Mouse (Mus musculus): Measurements from ENCODE around the gene Spata21. TPM values are rescaled to one million over a fixed set of nuclear protein-coding genes. Genes with fewer than 3 reads are reported as not detected.

Spata21 gene
- polyA plus RNA-seq, 1 experiment from 2014 or later: not detected

DNA sequence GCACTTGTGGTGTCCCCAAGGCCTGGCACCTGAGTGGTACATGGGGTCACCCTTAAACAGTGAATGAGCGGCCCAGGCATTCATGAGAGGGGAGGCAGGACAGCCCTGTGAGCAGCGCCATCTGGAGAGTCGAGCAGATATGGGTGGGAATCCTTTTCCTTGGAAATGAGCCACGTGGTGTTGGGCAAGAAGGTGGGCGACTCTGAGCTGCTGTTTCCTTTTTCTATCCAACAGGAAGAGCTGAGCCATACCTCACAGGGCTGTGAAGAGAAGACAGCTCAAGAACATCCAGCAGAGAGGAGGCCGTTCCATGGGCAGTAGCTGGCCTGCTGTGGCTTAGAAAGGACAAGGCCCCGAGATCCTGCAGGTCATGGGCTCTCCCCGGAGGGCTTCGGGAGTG is 581 bp downstream of the Spata21 start:
- Histone ChIP-seq H3K9ac (ENCODE audit: low read depth, low read length) (no peak overlapping the region), H3K9me3 (replicated peaks; ENCODE audit: control insufficient read depth, low read length) (no peaks in the 10 kb centered on the region), H3K36me3 (ENCODE audit: control insufficient read depth, insufficient read depth) (no peaks in the 10 kb centered on the region), H3K4me2 (ENCODE audit: low read depth, low read length) (no peak overlapping the region), H3K4me1 (ENCODE audit: control insufficient read depth, low read depth, low read length) (peaks cover 3% of the 10 kb centered on the region), H3K4me3 (ENCODE audit: low read depth, low read length) (no peak overlapping the region), H3K27ac (ENCODE audit: low read length) (no peak overlapping the region), H3K27me3 (ENCODE audit: control insufficient read depth, insufficient read depth, low read depth, low read length) (no peaks in the 10 kb centered on the region)
- WGBS (ENCODE audit: insufficient replicate concordance): 62% methylated on average over 9 of the region's 9 CpGs
- ATAC-seq (ENCODE audit: low read depth): no peak

DNA sequence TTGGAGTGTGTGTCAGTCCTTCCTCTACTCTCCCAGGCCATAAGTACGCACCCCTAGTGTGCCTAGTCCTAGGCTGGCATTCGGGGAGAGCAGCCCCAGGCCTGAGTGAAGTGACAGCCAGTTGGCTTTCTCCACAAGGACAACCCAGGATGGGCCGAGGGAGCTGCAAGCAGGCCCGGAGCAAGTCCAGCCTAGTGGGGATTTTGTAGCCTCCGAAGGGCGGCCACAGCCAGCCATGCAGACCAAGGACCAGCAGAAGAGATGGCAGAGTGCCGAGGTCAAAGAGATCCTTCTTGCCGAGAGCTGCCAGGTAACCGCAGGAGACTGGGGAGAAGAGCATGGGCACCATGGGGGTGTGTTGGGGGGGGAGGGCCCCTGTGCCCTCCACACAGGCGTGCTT is 6.9 kb downstream of the Spata21 start:
- Histone ChIP-seq H3K27me3 (ENCODE audit: control insufficient read depth, insufficient read depth, low read depth, low read length) (no peaks in the 10 kb centered on the region), H3K4me3 (ENCODE audit: low read depth, low read length) (no peak overlapping the region), H3K4me1 (ENCODE audit: control insufficient read depth, low read depth, low read length) (peaks cover 10% of the 10 kb centered on the region), H3K9ac (ENCODE audit: low read depth, low read length) (no peak overlapping the region), H3K9me3 (replicated peaks; ENCODE audit: control insufficient read depth, low read length) (no peaks in the 10 kb centered on the region), H3K27ac (ENCODE audit: low read length) (no peak overlapping the region), H3K4me2 (ENCODE audit: low read depth, low read length) (no peak overlapping the region), H3K36me3 (ENCODE audit: control insufficient read depth, insufficient read depth) (no peaks in the 10 kb centered on the region)
- 67% methylated on average over 10 of the region's 10 CpGs for WGBS (ENCODE audit: insufficient replicate concordance)
- no peak for ATAC-seq (ENCODE audit: low read depth)

DNA sequence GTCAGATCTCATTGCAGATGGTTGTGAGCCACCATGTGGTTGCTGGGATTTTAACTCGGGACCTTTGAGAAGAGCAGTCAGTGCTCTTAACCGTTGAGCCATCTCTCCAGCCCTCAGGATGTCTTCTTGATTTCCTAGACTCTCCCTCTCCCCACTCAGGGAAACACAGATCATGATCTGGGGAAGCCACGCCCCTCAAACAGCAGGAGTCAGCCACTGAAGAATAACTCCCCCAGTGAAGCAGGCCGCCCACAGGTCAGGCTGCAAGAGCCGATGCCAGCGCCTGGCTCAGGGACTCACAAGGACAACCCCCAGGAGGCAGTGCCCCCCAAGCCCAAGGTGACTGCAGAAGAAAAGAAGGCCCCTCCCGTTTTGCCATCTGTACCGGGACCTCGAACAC is 8.6 kb downstream of the Spata21 start:
- Histone ChIP-seq H3K4me2 (ENCODE audit: low read depth, low read length) (no peak overlapping the region), H3K27me3 (ENCODE audit: control insufficient read depth, insufficient read depth, low read depth, low read length) (no peaks in the 10 kb centered on the region), H3K36me3 (ENCODE audit: control insufficient read depth, insufficient read depth) (no peaks in the 10 kb centered on the region), H3K9ac (ENCODE audit: low read depth, low read length) (no peak overlapping the region), H3K27ac (ENCODE audit: low read length) (no peak overlapping the region), H3K9me3 (replicated peaks; ENCODE audit: control insufficient read depth, low read length) (no peaks in the 10 kb centered on the region), H3K4me1 (ENCODE audit: control insufficient read depth, low read depth, low read length) (peaks cover 12% of the 10 kb centered on the region), H3K4me3 (ENCODE audit: low read depth, low read length) (no peak overlapping the region)
- 26% methylated on average over 9 of the region's 9 CpGs for WGBS (ENCODE audit: insufficient replicate concordance)
- no peak for ATAC-seq (ENCODE audit: low read depth)

DNA sequence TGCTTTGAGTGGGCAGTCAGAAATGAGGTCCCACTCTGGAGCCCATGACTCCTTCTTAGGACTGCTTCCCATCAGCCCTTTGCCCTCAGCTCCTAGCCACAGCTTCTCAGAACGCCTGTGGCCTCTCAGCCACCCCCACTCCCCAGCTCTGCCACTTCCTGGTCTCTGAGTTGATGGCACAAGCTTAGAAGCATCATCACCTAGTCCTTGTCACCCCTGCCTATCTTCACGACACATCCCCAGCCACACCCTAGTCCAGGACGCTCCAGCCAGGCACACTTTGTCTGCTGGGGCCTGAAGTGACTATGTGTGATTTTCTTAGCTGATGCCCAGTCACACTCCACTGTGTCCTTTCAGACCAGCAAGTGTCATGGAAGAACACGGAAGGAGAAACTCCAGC is 10.8 kb downstream of the Spata21 start:
- Histone ChIP-seq H3K4me1 (ENCODE audit: control insufficient read depth, low read depth, low read length) (peaks cover 12% of the 10 kb centered on the region), H3K9ac (ENCODE audit: low read depth, low read length) (no peak overlapping the region), H3K27me3 (ENCODE audit: control insufficient read depth, insufficient read depth, low read depth, low read length) (no peaks in the 10 kb centered on the region), H3K27ac (ENCODE audit: low read length) (no peak overlapping the region), H3K9me3 (replicated peaks; ENCODE audit: control insufficient read depth, low read length) (no peaks in the 10 kb centered on the region), H3K4me2 (ENCODE audit: low read depth, low read length) (no peak overlapping the region), H3K4me3 (ENCODE audit: low read depth, low read length) (no peak overlapping the region), H3K36me3 (ENCODE audit: control insufficient read depth, insufficient read depth) (no peaks in the 10 kb centered on the region)
- peak; percentile 41 for ATAC-seq (ENCODE audit: low read depth)
- 15% methylated on average over 4 of the region's 4 CpGs for WGBS (ENCODE audit: insufficient replicate concordance)

DNA sequence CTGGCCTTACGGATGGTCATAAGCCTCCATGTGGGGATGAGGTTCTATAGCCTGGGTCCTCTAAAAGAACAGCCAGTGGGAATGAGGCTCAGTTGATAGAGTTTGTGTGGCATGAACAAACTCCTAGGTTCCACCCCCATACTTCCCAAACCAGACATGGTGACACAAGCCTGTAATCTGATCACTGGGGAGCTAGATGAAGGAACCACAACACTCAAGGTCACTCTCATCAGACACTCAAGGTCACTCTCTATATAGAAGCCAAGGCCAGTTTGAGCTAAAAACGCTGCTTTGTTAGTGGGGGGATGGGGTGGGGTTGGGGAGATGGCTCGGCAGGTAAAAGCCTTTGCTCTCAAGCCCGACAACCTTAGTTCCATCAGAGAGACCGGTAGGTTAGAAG is 11.8 kb downstream of the Spata21 start:
- WGBS (ENCODE audit: insufficient replicate concordance): 66% methylated on average over 5 of the region's 5 CpGs
- Histone ChIP-seq H3K9me3 (replicated peaks; ENCODE audit: control insufficient read depth, low read length) (no peaks in the 10 kb centered on the region), H3K27me3 (ENCODE audit: control insufficient read depth, insufficient read depth, low read depth, low read length) (no peaks in the 10 kb centered on the region), H3K27ac (ENCODE audit: low read length) (no peak overlapping the region), H3K4me1 (ENCODE audit: control insufficient read depth, low read depth, low read length) (peaks cover 12% of the 10 kb centered on the region), H3K9ac (ENCODE audit: low read depth, low read length) (no peak overlapping the region), H3K36me3 (ENCODE audit: control insufficient read depth, insufficient read depth) (no peaks in the 10 kb centered on the region), H3K4me3 (ENCODE audit: low read depth, low read length) (no peak overlapping the region), H3K4me2 (ENCODE audit: low read depth, low read length) (no peak overlapping the region)
- no peak for ATAC-seq (ENCODE audit: low read depth)

DNA sequence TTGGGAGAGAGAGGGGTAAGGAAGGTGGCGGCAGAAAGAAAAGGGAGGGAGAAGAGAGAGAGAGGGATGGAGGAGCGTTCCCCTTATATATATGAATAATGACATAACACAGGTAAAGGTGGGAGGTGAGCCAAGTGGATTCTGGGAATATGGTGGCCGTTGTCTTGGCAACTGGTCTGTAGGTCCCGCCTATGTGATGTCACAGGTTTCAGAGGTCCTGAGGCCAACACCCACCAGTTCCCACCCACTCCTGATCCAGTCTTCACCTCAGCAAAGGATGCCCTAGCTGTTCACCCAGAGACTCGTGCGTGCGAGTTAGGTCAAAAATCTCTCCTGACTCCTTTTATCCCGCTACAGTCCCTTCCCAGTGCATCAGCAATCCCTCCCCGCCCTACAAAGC is 13.2 kb downstream of the Spata21 start:
- no peaks in the 10 kb centered on the region for H3K27me3 ChIP-seq (ENCODE audit: control insufficient read depth, insufficient read depth, low read depth, low read length)
- no peak overlapping the region for H3K9ac ChIP-seq (ENCODE audit: low read depth, low read length)
- ATAC-seq (ENCODE audit: low read depth): no peak
- no peak overlapping the region for H3K27ac ChIP-seq (ENCODE audit: low read length)
- WGBS (ENCODE audit: insufficient replicate concordance): 81% methylated on average over 9 of the region's 9 CpGs
- peaks cover 12% of the 10 kb centered on the region for H3K4me1 ChIP-seq (ENCODE audit: control insufficient read depth, low read depth, low read length)
- H3K36me3 ChIP-seq (ENCODE audit: control insufficient read depth, insufficient read depth): no peaks in the 10 kb centered on the region
- no peak overlapping the region for H3K4me3 ChIP-seq (ENCODE audit: low read depth, low read length)
- H3K9me3 ChIP-seq (replicated peaks; ENCODE audit: control insufficient read depth, low read length): no peaks in the 10 kb centered on the region
- no peak overlapping the region for H3K4me2 ChIP-seq (ENCODE audit: low read depth, low read length)

DNA sequence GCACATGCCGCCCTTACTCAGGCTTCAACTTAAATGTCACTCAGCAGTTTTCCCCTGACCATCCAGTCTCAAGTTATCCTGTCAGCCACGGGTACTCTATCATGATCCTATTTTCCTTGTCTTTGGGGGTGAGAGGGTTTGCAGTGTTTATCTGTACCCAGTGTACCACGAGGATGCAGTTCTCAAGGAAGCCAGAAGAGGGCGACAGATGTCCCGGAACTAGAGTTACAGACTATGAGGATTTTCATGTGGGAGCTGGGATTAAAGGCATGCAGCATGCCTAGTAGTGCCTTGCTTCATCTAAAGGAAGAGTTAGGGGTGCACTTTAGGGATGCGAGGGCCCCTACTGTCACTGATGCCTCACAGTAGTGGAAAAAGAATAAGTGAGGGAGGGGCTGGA is 13.7 kb downstream of the Spata21 start:
- Histone ChIP-seq H3K27ac (ENCODE audit: low read length) (no peak overlapping the region), H3K9ac (ENCODE audit: low read depth, low read length) (no peak overlapping the region), H3K36me3 (ENCODE audit: control insufficient read depth, insufficient read depth) (no peaks in the 10 kb centered on the region), H3K4me1 (ENCODE audit: control insufficient read depth, low read depth, low read length) (peaks cover 12% of the 10 kb centered on the region), H3K27me3 (ENCODE audit: control insufficient read depth, insufficient read depth, low read depth, low read length) (no peaks in the 10 kb centered on the region), H3K4me3 (ENCODE audit: low read depth, low read length) (no peak overlapping the region), H3K4me2 (ENCODE audit: low read depth, low read length) (no peak overlapping the region), H3K9me3 (replicated peaks; ENCODE audit: control insufficient read depth, low read length) (no peaks in the 10 kb centered on the region)
- WGBS (ENCODE audit: insufficient replicate concordance): 52% methylated on average over 6 of the region's 6 CpGs
- ATAC-seq (ENCODE audit: low read depth): no peak

DNA sequence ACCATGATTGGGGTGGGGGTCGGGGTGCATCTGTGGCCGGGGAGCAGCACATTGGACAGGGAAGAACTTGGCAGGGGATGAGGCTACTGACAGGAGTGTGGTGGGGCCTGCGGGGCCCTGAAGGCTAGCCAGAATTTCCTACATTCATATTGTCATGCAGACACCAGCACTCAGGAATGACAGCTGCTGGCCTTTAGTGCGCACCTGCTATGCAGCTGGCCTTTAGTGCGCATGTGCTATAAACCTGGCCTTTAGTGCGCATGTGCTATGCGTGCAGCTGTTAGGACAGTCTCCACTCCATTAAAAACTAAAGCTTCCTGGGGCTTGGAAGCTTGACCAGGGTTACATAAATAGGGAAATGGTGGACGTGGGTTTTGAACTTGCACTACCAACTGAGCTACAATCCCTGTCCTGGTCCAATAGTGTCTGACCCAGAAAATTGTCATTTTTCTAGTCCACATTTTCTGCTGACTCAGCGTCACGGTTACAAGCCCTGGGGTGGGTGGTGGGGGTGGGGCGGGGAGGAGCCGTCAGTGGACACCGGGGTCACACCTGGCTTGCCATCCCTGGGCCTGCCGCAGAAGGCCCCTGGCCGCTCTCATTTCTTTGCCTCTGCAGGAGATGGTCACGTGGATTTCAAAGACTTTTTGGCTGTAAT is 18.5 kb downstream of the Spata21 start:
- no peak overlapping the region for H3K27ac ChIP-seq (ENCODE audit: low read length)
- H3K9me3 ChIP-seq (replicated peaks; ENCODE audit: control insufficient read depth, low read length): no peaks in the 10 kb centered on the region
- no peak overlapping the region for H3K4me3 ChIP-seq (ENCODE audit: low read depth, low read length)
- H3K27me3 ChIP-seq (ENCODE audit: control insufficient read depth, insufficient read depth, low read depth, low read length): no peaks in the 10 kb centered on the region
- no peak for ATAC-seq (ENCODE audit: low read depth)
- H3K36me3 ChIP-seq (ENCODE audit: control insufficient read depth, insufficient read depth): no peaks in the 10 kb centered on the region
- no peak overlapping the region for H3K9ac ChIP-seq (ENCODE audit: low read depth, low read length)
- no peak overlapping the region for H3K4me2 ChIP-seq (ENCODE audit: low read depth, low read length)
- WGBS (ENCODE audit: insufficient replicate concordance): 67% methylated on average over 16 of the region's 16 CpGs
- H3K4me1 ChIP-seq (ENCODE audit: control insufficient read depth, low read depth, low read length): no peaks in the 10 kb centered on the region

DNA sequence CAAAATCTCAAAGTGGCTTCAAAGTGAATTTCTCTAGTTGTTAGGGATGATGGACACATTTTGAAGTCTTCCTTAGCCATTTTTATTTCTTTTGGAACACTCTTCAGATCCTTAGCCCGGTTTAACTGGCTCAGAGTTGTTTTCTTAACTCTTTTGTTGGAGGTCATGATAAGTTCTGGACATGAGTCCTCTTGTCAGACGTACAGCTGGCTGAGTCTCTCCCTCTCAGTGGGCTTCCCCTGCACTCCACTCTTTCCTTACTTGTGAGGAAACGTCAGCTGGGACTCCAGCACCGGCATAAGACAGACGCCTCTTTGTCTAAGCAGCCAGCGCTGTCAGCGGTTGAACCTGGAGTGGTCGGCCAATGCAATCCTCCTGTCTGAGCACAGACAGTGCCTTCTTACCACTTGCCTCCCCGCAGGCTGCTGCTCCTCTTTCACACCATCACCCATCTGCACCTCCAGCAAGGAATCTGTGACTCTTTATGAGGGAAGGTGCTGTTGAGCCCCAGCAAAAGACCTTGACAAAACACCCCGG is 20.1 kb downstream of the Spata21 start:
- no peaks in the 10 kb centered on the region for H3K9me3 ChIP-seq (replicated peaks; ENCODE audit: control insufficient read depth, low read length)
- WGBS (ENCODE audit: insufficient replicate concordance): 55% methylated on average over 10 of the region's 10 CpGs
- no peaks in the 10 kb centered on the region for H3K4me1 ChIP-seq (ENCODE audit: control insufficient read depth, low read depth, low read length)

More for the DNA sequence above, 20.1 kb downstream of the Spata21 start:
- ATAC-seq (ENCODE audit: low read depth): no peak
- Histone ChIP-seq H3K36me3 (ENCODE audit: control insufficient read depth, insufficient read depth) (no peaks in the 10 kb centered on the region; the same call in 1 of the 2 replicates), H3K27me3 (ENCODE audit: control insufficient read depth, insufficient read depth, low read depth, low read length) (no peaks in the 10 kb centered on the region), H3K27ac (ENCODE audit: low read length) (no peak overlapping the region), H3K9ac (ENCODE audit: low read depth, low read length) (no peak overlapping the region), H3K4me2 (ENCODE audit: low read depth, low read length) (no peak overlapping the region), H3K4me3 (ENCODE audit: low read depth, low read length) (no peak overlapping the region)
